Mouse (Mus musculus): ENCODE measurements around the gene Ctla4. TPM values are rescaled to one million over a fixed set of nuclear protein-coding genes. Genes with fewer than 3 reads are reported as not detected.
A peak's percentile ranks its signal among the peaks of the same experiment; 100 is the strongest.

Ctla4 gene
- polyA plus RNA-seq, 1 experiment from 2014 or later = not detected

DNA sequence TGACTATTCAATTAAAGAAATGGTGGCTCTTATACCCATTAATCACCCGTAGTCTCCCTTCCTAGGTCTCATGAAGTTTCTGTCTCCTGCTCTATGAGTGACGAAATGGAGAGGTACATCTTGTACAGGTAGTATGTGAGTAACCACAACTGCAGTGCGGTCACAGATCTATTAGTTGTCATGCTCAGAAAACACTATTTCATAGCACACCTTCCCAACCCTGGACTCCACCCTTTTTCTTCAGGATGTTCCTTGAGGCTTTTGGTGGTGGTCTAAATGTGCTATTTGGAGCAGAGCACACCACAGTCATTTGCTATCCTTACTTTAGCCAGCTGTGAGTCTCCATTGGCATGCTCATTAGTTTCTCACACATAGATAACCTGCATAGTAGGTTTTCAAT lies 42.2 kb downstream of the Ctla4 start:
- no peaks in the 10 kb centered on the region for H3K27me3 ChIP-seq (ENCODE audit: control insufficient read depth, insufficient read depth, low read length)
- no peak overlapping the region for H3K9ac ChIP-seq (ENCODE audit: low read length)
- H3K9me3 ChIP-seq (ENCODE audit: control insufficient read depth, low read length) = no peaks in the 10 kb centered on the region
- no peak for ATAC-seq (ENCODE audit: low FRiP score)
- no peak overlapping the region for H3K27ac ChIP-seq (ENCODE audit: low read depth, low read length)
- no peaks in the 10 kb centered on the region for H3K36me3 ChIP-seq (ENCODE audit: control insufficient read depth, insufficient read depth, low read length)
- H3K4me3 ChIP-seq (ENCODE audit: low read depth, low read length) = no peak overlapping the region
- 98% methylated on average over 3 of the region's 3 CpGs for WGBS
- H3K4me2 ChIP-seq = no peak overlapping the region
- no peaks in the 10 kb centered on the region for H3K4me1 ChIP-seq (ENCODE audit: control insufficient read depth, insufficient read depth, low read length)
- DNase-seq (ENCODE audit: low spot score, missing footprints) = peak; percentile 56

DNA sequence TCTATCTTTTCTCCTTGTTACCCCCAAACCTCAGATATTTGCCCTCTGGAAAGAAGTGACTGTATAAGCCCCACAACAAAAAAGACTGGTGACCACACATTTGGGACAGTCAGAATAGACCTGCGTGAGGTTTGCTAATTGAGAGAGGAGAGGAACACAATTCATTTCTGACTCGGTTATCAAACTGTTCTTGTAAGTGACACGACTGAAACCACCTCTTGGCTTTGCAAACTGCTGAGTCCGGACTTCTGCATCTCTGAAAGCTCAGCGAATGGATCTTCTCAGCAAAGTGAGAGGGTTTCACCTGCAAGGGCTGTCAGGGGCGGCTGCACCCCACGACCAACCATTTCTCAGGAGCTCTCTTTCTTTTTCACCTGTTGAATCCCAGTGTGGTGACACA lies 43.6 kb downstream of the Ctla4 start:
- no peaks in the 10 kb centered on the region for H3K36me3 ChIP-seq (ENCODE audit: control insufficient read depth, insufficient read depth, low read length)
- H3K4me1 ChIP-seq (ENCODE audit: control insufficient read depth, insufficient read depth, low read length) = no peaks in the 10 kb centered on the region
- H3K9ac ChIP-seq (ENCODE audit: low read length) = no peak overlapping the region
- H3K27me3 ChIP-seq (ENCODE audit: control insufficient read depth, insufficient read depth, low read length) = no peaks in the 10 kb centered on the region
- WGBS = 89% methylated on average over 7 of the region's 7 CpGs
- no peak overlapping the region for H3K27ac ChIP-seq (ENCODE audit: low read depth, low read length)
- H3K4me2 ChIP-seq = no peak overlapping the region
- ATAC-seq (ENCODE audit: low FRiP score) (no peak), DNase-seq (ENCODE audit: low spot score, missing footprints) (peak; percentile 35)
- H3K4me3 ChIP-seq (ENCODE audit: low read depth, low read length) = no peak overlapping the region
- no peaks in the 10 kb centered on the region for H3K9me3 ChIP-seq (ENCODE audit: control insufficient read depth, low read length)

- Histone ChIP-seq H3K4me3 (ENCODE audit: low read depth, low read length) (no peak overlapping the region), H3K27me3 (ENCODE audit: control insufficient read depth, insufficient read depth, low read length) (no peaks in the 10 kb centered on the region), H3K27ac (ENCODE audit: low read depth, low read length) (no peak overlapping the region), H3K36me3 (ENCODE audit: control insufficient read depth, insufficient read depth, low read length) (no peaks in the 10 kb centered on the region), H3K4me2 (no peak overlapping the region), H3K4me1 (ENCODE audit: control insufficient read depth, insufficient read depth, low read length) (no peaks in the 10 kb centered on the region), H3K9ac (ENCODE audit: low read length) (no peak overlapping the region), H3K9me3 (ENCODE audit: control insufficient read depth, low read length) (no peaks in the 10 kb centered on the region)
- ATAC-seq (ENCODE audit: low FRiP score) (no peak), DNase-seq (ENCODE audit: low spot score, missing footprints) (no peak)
- 56% methylated on average over 8 of the region's 8 CpGs for WGBS
Measured at GRCm38 (mm10) chr1:60935968-60936581, 49.3 kb downstream of the Ctla4 start.

GRCm38 (mm10) chr1:60936963-60937711 lies 50.3 kb downstream of the Ctla4 start:
- no peaks in the 10 kb centered on the region for H3K4me1 ChIP-seq (ENCODE audit: control insufficient read depth, insufficient read depth, low read length)

GRCm38 (mm10) chr1:60938256-60938655 lies 51.5 kb downstream of the Ctla4 start:
- DNase-seq (ENCODE audit: low spot score, missing footprints) (no peak), ATAC-seq (ENCODE audit: low FRiP score) (no peak)
- WGBS = 86% methylated on average over 2 of the region's 2 CpGs
- Histone ChIP-seq H3K9me3 (ENCODE audit: control insufficient read depth, low read length) (no peaks in the 10 kb centered on the region), H3K27me3 (ENCODE audit: control insufficient read depth, insufficient read depth, low read length) (no peaks in the 10 kb centered on the region), H3K27ac (ENCODE audit: low read depth, low read length) (no peak overlapping the region), H3K4me2 (no peak overlapping the region), H3K36me3 (ENCODE audit: control insufficient read depth, insufficient read depth, low read length) (no peaks in the 10 kb centered on the region), H3K4me3 (ENCODE audit: low read depth, low read length) (no peak overlapping the region), H3K4me1 (ENCODE audit: control insufficient read depth, insufficient read depth, low read length) (no peaks in the 10 kb centered on the region), H3K9ac (ENCODE audit: low read length) (no peak overlapping the region)

More at GRCm38 (mm10) chr1:60936963-60937711, 50.3 kb downstream of the Ctla4 start:
- Histone ChIP-seq H3K9me3 (ENCODE audit: control insufficient read depth, low read length) (no peaks in the 10 kb centered on the region), H3K27ac (ENCODE audit: low read depth, low read length) (no peak overlapping the region), H3K4me3 (ENCODE audit: low read depth, low read length) (no peak overlapping the region), H3K27me3 (ENCODE audit: control insufficient read depth, insufficient read depth, low read length) (no peaks in the 10 kb centered on the region), H3K36me3 (ENCODE audit: control insufficient read depth, insufficient read depth, low read length) (no peaks in the 10 kb centered on the region), H3K9ac (ENCODE audit: low read length) (no peak overlapping the region), H3K4me2 (no peak overlapping the region)
- DNase-seq (ENCODE audit: low spot score, missing footprints) (no peak), ATAC-seq (ENCODE audit: low FRiP score) (no peak)
- WGBS = 89% methylated on average over 6 of the region's 6 CpGs

GRCm38 (mm10) chr1:60938974-60939373 lies 52.2 kb downstream of the Ctla4 start:
- DNase-seq (ENCODE audit: low spot score, missing footprints) (no peak), ATAC-seq (ENCODE audit: low FRiP score) (no peak)
- H3K27me3 ChIP-seq (ENCODE audit: control insufficient read depth, insufficient read depth, low read length) = no peaks in the 10 kb centered on the region
- no peaks in the 10 kb centered on the region for H3K9me3 ChIP-seq (ENCODE audit: control insufficient read depth, low read length)
- no peak overlapping the region for H3K27ac ChIP-seq (ENCODE audit: low read depth, low read length)
- H3K36me3 ChIP-seq (ENCODE audit: control insufficient read depth, insufficient read depth, low read length) = no peaks in the 10 kb centered on the region
- WGBS = 89% methylated on average over 5 of the region's 5 CpGs
- no peak overlapping the region for H3K9ac ChIP-seq (ENCODE audit: low read length)
- no peak overlapping the region for H3K4me3 ChIP-seq (ENCODE audit: low read depth, low read length)
- no peaks in the 10 kb centered on the region for H3K4me1 ChIP-seq (ENCODE audit: control insufficient read depth, insufficient read depth, low read length)
- H3K4me2 ChIP-seq = no peak overlapping the region

DNA sequence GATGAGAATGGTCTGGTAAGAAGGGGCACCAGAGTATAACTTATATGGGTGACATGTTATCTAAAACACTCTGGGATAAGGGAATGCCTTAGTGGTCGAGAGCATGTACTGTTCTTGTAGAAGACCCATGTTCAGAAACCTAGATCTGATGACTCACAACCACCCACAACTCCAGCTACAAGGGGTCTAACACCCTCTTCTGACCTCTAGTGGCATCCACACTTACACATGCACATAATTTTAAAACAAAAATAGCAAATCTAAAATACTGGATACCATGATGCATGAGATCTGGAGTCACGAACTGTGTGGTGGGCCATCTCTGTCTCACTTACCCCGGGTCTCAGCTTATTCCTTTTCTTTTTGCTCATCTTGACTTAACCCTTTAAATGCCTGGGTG lies 53.2 kb downstream of the Ctla4 start:
- Histone ChIP-seq H3K4me3 (ENCODE audit: low read depth, low read length) (no peak overlapping the region), H3K4me2 (no peak overlapping the region), H3K27me3 (ENCODE audit: control insufficient read depth, insufficient read depth, low read length) (no peaks in the 10 kb centered on the region), H3K27ac (ENCODE audit: low read depth, low read length) (no peak overlapping the region), H3K36me3 (ENCODE audit: control insufficient read depth, insufficient read depth, low read length) (no peaks in the 10 kb centered on the region), H3K9ac (ENCODE audit: low read length) (no peak overlapping the region), H3K9me3 (ENCODE audit: control insufficient read depth, low read length) (no peaks in the 10 kb centered on the region), H3K4me1 (ENCODE audit: control insufficient read depth, insufficient read depth, low read length) (no peaks in the 10 kb centered on the region)
- ATAC-seq (ENCODE audit: low FRiP score) (no peak), DNase-seq (ENCODE audit: low spot score, missing footprints) (no peak)
- 74% methylated on average over 3 of the region's 3 CpGs for WGBS

DNA sequence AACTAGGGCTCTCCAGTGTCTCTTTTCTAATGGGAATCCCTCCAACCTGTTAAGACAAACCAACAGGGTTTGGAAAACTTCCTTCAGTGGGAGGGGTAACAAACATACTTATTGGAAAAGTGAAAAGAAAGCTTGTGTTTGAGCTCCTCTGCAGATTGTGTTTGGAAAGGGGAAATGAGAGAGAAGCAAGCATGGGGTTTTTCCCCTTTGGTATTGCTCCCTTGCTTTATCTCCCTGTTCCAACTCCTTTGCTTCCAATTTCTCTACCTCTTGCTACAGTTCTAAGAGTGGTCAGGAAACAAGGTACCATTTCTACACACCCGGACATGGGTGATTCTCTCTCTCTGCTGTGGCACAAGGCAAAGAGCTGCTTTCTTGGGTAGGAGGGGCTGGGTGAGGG lies 53.8 kb downstream of the Ctla4 start:
- DNase-seq (ENCODE audit: low spot score, missing footprints) = no peak
- H3K9me3 ChIP-seq (ENCODE audit: control insufficient read depth, low read length) = no peaks in the 10 kb centered on the region
- no peaks in the 10 kb centered on the region for H3K36me3 ChIP-seq (ENCODE audit: control insufficient read depth, insufficient read depth, low read length)
- H3K4me1 ChIP-seq (ENCODE audit: control insufficient read depth, insufficient read depth, low read length) = no peaks in the 10 kb centered on the region
- no peak overlapping the region for H3K9ac ChIP-seq (ENCODE audit: low read length)
- H3K4me2 ChIP-seq = no peak overlapping the region
- WGBS = 79% methylated on average over 1 of the region's 1 CpGs
- H3K4me3 ChIP-seq (ENCODE audit: low read depth, low read length) = no peak overlapping the region
- no peaks in the 10 kb centered on the region for H3K27me3 ChIP-seq (ENCODE audit: control insufficient read depth, insufficient read depth, low read length)
- H3K27ac ChIP-seq (ENCODE audit: low read depth, low read length) = no peak overlapping the region
- ATAC-seq (ENCODE audit: low FRiP score) = no peak

Data from midbrain, embryonic 11.5 days (tissue).